Mouse (Mus musculus) NIH3T3 (cell line): ENCODE data around the gene Cldn3.

Experiments used
- DNase-seq: peaks from one replicate; pipeline ENCODE4 v3.0.0-alpha.2; 2012; ENCODE audit warnings: low read depth

Cldn3 gene

GRCm38 (mm10) chr5:135035608-135036359 is 49.8 kb downstream of the Cldn3 start:
- no peak for DNase-seq
